Mouse (Mus musculus) cerebellum, postnatal 25 days (tissue): Measurements from ENCODE around the gene Vmn2r91.
"Not testable (repeated sequence)": the region's sequence is repeated elsewhere in the genome, so short reads cannot be mapped to it uniquely, and the experiment has no call there.

Experiments used
- DNase-seq, 2 experiments: peaks; one replicate each; pipeline ENCODE4 v3.0.0; 2021; ENCODE audit warnings: mixed read lengths in 2 of 2

Vmn2r91 gene

DNA sequence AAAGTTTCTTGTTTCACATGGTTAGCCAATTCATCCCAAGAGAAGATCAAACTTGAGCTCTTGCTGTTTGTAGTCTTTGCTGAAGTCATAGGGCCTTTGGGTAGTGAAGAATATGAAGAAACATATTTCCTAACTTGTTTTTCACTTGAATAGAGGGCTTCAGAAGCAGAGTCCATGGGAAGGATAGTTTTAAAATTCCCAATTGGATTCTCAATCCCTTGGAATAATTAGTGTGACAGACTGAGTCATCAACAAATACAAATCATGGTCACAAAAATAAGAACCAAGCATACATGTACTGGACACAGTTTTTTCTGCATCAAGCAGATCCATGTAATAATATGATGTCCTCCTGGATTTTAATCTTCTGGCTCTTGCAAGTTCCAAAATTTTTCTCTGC is at the start of gene Vmn2r91:
Gene Vmn2r91 (plus strand): TSS at position 301 of the 400 bp plus-strand sequence.
- not testable (repeated sequence) for DNase-seq

- DNase-seq, result no peak
Observed at GRCm38 (mm10) chr17:18049124-18049523, 35.7 kb upstream of the Vmn2r91 start, which contains the start of gene Vmn2r124. Gene Vmn2r124, plus strand, starts transcription at chr17:18049424.

DNA sequence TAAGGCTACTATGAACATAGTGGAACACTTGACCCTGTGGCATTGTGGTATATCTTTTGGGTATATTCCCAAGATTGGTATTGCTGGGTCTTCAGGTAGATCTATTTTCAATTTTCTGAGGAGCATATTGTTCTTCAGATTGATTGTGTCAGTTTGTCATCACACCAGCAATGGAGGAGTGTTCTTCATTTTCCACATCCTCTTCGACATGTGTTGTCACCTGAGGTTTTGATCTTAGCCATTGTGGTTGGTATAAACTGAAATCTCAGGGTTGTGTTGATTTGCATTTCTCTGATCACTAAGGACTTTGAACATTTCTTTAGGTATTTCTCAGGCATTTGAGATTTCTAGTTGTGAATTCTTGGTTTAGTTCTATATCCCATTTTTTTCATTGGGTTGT is 10.8 kb downstream of the Vmn2r91 start:
- not testable (repeated sequence) for DNase-seq

- not testable (repeated sequence) for DNase-seq
Observed at GRCm38 (mm10) chr17:18102265-18102664, 17.4 kb downstream of the Vmn2r91 start.

GRCm38 (mm10) chr17:18151587-18151986 is 66.8 kb downstream of the Vmn2r91 start, which contains the start of gene Vmn2r92:
Gene Vmn2r92, plus strand, starts transcription at chr17:18151887.
- not testable (repeated sequence) for DNase-seq

GRCm38 (mm10) chr17:18161194-18161593 is 76.4 kb downstream of the Vmn2r91 start:
- DNase-seq, result not testable (repeated sequence)
